ENCODE assay signal across 8 mouse cellular contexts in genomic region chr11:116101931-116102381, GRCm38 (mm10). TPM values are rescaled to one million over a fixed set of nuclear protein-coding genes. Genes with fewer than 3 reads are reported as not detected.
DNase-seq lines count a peak whose midpoint lies in the region; ATAC-seq and TF ChIP-seq lines count a peak whose summit lies in the region.

No protein-coding gene starts in this region.

- no peak overlapping the region for H3K4me3 ChIP-seq in neural tube, embryonic 11.5 days (ENCODE audit: low read depth, low read length)
- H3K4me3 ChIP-seq in forebrain, postnatal 0 days (ENCODE audit: low read depth, low read length), result no peak overlapping the region
- no peak overlapping the region for H3K4me3 ChIP-seq in hindbrain, embryonic 14.5 days (replicated peaks; ENCODE audit: low read length)
- H3K4me3 ChIP-seq in liver, embryonic 13.5 days (replicated peaks), result no peak overlapping the region
- H3K4me3 ChIP-seq in stomach, embryonic 14.5 days (ENCODE audit: low read depth, low read length), result no peak overlapping the region

- no peaks in the 10 kb centered on the region for H3K9me3 ChIP-seq in neural tube, embryonic 11.5 days (ENCODE audit: control insufficient read depth, low read length)
- no peaks in the 10 kb centered on the region for H3K9me3 ChIP-seq in forebrain, postnatal 0 days (ENCODE audit: low read length)
- no peaks in the 10 kb centered on the region for H3K9me3 ChIP-seq in hindbrain, embryonic 14.5 days (ENCODE audit: control insufficient read depth, low read length)
- no peaks in the 10 kb centered on the region for H3K9me3 ChIP-seq in liver, embryonic 13.5 days (replicated peaks)
- H3K9me3 ChIP-seq in stomach, embryonic 14.5 days (ENCODE audit: control insufficient read depth, low read depth, low read length), result no peaks in the 10 kb centered on the region

- H3K27ac ChIP-seq in neural tube, embryonic 11.5 days (ENCODE audit: low read depth, low read length), result 0 out of 2 replicates have a peak overlapping the region, but pooled peaks have one; percentile 41
- H3K27ac ChIP-seq in forebrain, postnatal 0 days (ENCODE audit: low read depth, low read length), result peak overlapping the region; percentile 69
- peak overlapping the region; percentile 76 for H3K27ac ChIP-seq in hindbrain, embryonic 14.5 days
- peak overlapping the region; percentile 65 for H3K27ac ChIP-seq in liver, embryonic 13.5 days
- peak overlapping the region; percentile 94 for H3K27ac ChIP-seq in stomach, embryonic 14.5 days (ENCODE audit: low read length)

- DNase-seq in neural tube, embryonic 11.5 days (ENCODE audit: low spot score), result peak; percentile 24
- DNase-seq in neural tube, embryonic 10.5 days (ENCODE audit: extremely low spot score, low spot score), result no peak
- DNase-seq in forebrain, postnatal 0 days, result peak; percentile 46
- peak; percentile 57 for DNase-seq in hindbrain, embryonic 14.5 days (ENCODE audit: low spot score)
- no peak for DNase-seq in liver, embryonic 13.5 days
- no peak for DNase-seq in adrenal gland, adult 8-10 months
- DNase-seq in cerebellum, adult 11 months, result no peak

- H3K4me1 ChIP-seq in neural tube, embryonic 11.5 days (ENCODE audit: control insufficient read depth, insufficient read depth, low read length), result peaks cover 14% of the 10 kb centered on the region
- H3K4me1 ChIP-seq in forebrain, postnatal 0 days (ENCODE audit: insufficient read depth), result no peaks in the 10 kb centered on the region
- H3K4me1 ChIP-seq in hindbrain, embryonic 14.5 days (replicated peaks; ENCODE audit: control insufficient read depth, insufficient read depth, low read length), result peaks cover 19% of the 10 kb centered on the region
- H3K4me1 ChIP-seq in liver, embryonic 13.5 days (replicated peaks), result peaks cover 84% of the 10 kb centered on the region
- peaks cover 66% of the 10 kb centered on the region for H3K4me1 ChIP-seq in stomach, embryonic 14.5 days (ENCODE audit: control insufficient read depth, insufficient read depth, low read length)

- peaks cover 15% of the 10 kb centered on the region for H3K27me3 ChIP-seq in neural tube, embryonic 11.5 days (ENCODE audit: control insufficient read depth, insufficient read depth, low read length)
- peaks cover 12% of the 10 kb centered on the region; the same call in 1 of the 2 replicates for H3K27me3 ChIP-seq in forebrain, postnatal 0 days (ENCODE audit: insufficient read depth, low read length)
- peaks cover 16% of the 10 kb centered on the region for H3K27me3 ChIP-seq in hindbrain, embryonic 14.5 days (ENCODE audit: control insufficient read depth, insufficient read depth, low read length)
- H3K27me3 ChIP-seq in liver, embryonic 13.5 days, result peaks cover 16% of the 10 kb centered on the region
- 0 out of 2 replicates have a peak, but pooled peaks cover 2% of the 10 kb centered on the region for H3K27me3 ChIP-seq in stomach, embryonic 14.5 days (ENCODE audit: control insufficient read depth, insufficient read depth, low read length)

- TF ChIP-seq CTCF in forebrain, postnatal 0 days (IDR thresholded peaks at IDR 0.05; ENCODE audit: low read depth), result no peak

- H3K36me3 ChIP-seq in neural tube, embryonic 11.5 days (ENCODE audit: control insufficient read depth, insufficient read depth, low read length), result no peaks in the 10 kb centered on the region
- no peaks in the 10 kb centered on the region for H3K36me3 ChIP-seq in forebrain, postnatal 0 days (ENCODE audit: insufficient read depth)
- no peaks in the 10 kb centered on the region for H3K36me3 ChIP-seq in hindbrain, embryonic 14.5 days (replicated peaks; ENCODE audit: control insufficient read depth, insufficient read depth)
- no peaks in the 10 kb centered on the region for H3K36me3 ChIP-seq in liver, embryonic 13.5 days
- no peaks in the 10 kb centered on the region for H3K36me3 ChIP-seq in stomach, embryonic 14.5 days (ENCODE audit: control insufficient read depth, insufficient read depth, low read length)

- H3K9ac ChIP-seq in neural tube, embryonic 11.5 days (ENCODE audit: low read length), result no peak overlapping the region
- no peak overlapping the region for H3K9ac ChIP-seq in forebrain, postnatal 0 days
- H3K9ac ChIP-seq in hindbrain, embryonic 14.5 days, result no peak overlapping the region
- H3K9ac ChIP-seq in liver, embryonic 13.5 days, result peak overlapping the region; percentile 52
- no peak overlapping the region; the same call in 1 of the 2 replicates for H3K9ac ChIP-seq in stomach, embryonic 14.5 days (replicated peaks; ENCODE audit: low read depth, low read length)

- H3K4me2 ChIP-seq in neural tube, embryonic 11.5 days (ENCODE audit: low read depth), result no peak overlapping the region
- H3K4me2 ChIP-seq in forebrain, postnatal 0 days (ENCODE audit: low read depth), result no peak overlapping the region
- H3K4me2 ChIP-seq in hindbrain, embryonic 14.5 days (replicated peaks), result no peak overlapping the region
- peak overlapping the region; percentile 24 for H3K4me2 ChIP-seq in liver, embryonic 13.5 days
- H3K4me2 ChIP-seq in stomach, embryonic 14.5 days (replicated peaks; ENCODE audit: low read depth, low read length), result peak overlapping the region; percentile 17

- ATAC-seq in neural tube, embryonic 11.5 days (ENCODE audit: insufficient read depth, low FRiP score, low TSS enrichment), result no peak
- peak; percentile 91 for ATAC-seq in forebrain, postnatal 0 days
- ATAC-seq in hindbrain, embryonic 14.5 days (ENCODE audit: low FRiP score), result peak; percentile 78
- peak; percentile 21; the same call in 1 of the 2 replicates for ATAC-seq in liver, embryonic 13.5 days (ENCODE audit: low read depth)
- ATAC-seq in stomach, embryonic 14.5 days (ENCODE audit: insufficient number of reproducible peaks, insufficient read depth, low FRiP score, low read depth), result peak; percentile 38; the same call in 1 of the 2 replicates

- WGBS in neural tube, embryonic 11.5 days, result 52% methylated on average over 11 of the region's 11 CpGs
- 8% methylated on average over 11 of the region's 11 CpGs for WGBS in forebrain, postnatal 0 days
- 32% methylated on average over 11 of the region's 11 CpGs for WGBS in hindbrain, embryonic 14.5 days
- WGBS in liver, embryonic 13.5 days (ENCODE audit: insufficient replicate concordance), result 29% methylated on average over 11 of the region's 11 CpGs
- 28% methylated on average over 11 of the region's 11 CpGs for WGBS in stomach, embryonic 14.5 days

RNA-seq across cellular contexts. Expression of gene Wbp2, which starts 15.2 kb away (rescaled TPM):
- 95.3 and 105 TPM in 2 replicates for polyA plus RNA-seq in neural tube, embryonic 11.5 days (2014; fragmentation: Nextera tagmentation; extraction: Ambion mirVana)
- total RNA-seq in forebrain, postnatal 0 days (2014; rRNA removed), result 94.7 and 130 TPM in 2 replicates
- 281 and 287 TPM in 2 replicates for polyA plus RNA-seq in forebrain, postnatal 0 days (2015; fragmentation: Nextera tagmentation; extraction: Ambion mirVana)
- 164 and 183 TPM in 2 replicates for polyA plus RNA-seq in hindbrain, embryonic 14.5 days (2014; fragmentation: Nextera tagmentation; extraction: Ambion mirVana)
- polyA plus RNA-seq in liver, embryonic 13.5 days (2015; fragmentation: Nextera tagmentation; extraction: Ambion mirVana), result 58.9 and 81.2 TPM in 2 replicates
- polyA plus RNA-seq in stomach, embryonic 14.5 days (2014; fragmentation: Nextera tagmentation; extraction: Ambion mirVana), result 74.0 and 82.4 TPM in 2 replicates
- 100 to 1,000 TPM; 194 to 199 (median 196) TPM for total RNA-seq in adrenal gland, adult 8-10 months (2022)

RNA-seq across cellular contexts. Expression of gene Unc13d, which starts 24.2 kb away (rescaled TPM):
- 1.3 and 1.5 TPM in 2 replicates for polyA plus RNA-seq in neural tube, embryonic 11.5 days (2014; fragmentation: Nextera tagmentation; extraction: Ambion mirVana)
- total RNA-seq in forebrain, postnatal 0 days (2014; rRNA removed), result 0.46 and 0.86 TPM in 2 replicates
- polyA plus RNA-seq in forebrain, postnatal 0 days (2015; fragmentation: Nextera tagmentation; extraction: Ambion mirVana), result 0.29 and 0.58 TPM in 2 replicates
- 0.75 and 0.83 TPM in 2 replicates for polyA plus RNA-seq in hindbrain, embryonic 14.5 days (2014; fragmentation: Nextera tagmentation; extraction: Ambion mirVana)
- polyA plus RNA-seq in liver, embryonic 13.5 days (2015; fragmentation: Nextera tagmentation; extraction: Ambion mirVana), result 31.6 and 32.7 TPM in 2 replicates
- 3.7 and 4.7 TPM in 2 replicates for polyA plus RNA-seq in stomach, embryonic 14.5 days (2014; fragmentation: Nextera tagmentation; extraction: Ambion mirVana)
- 1 to 10 TPM in 3 of 4 experiments, under 1 TPM in 1; 0.75 to 1.6 (median 1.4) TPM for total RNA-seq in adrenal gland, adult 8-10 months (2022)

RNA-seq across cellular contexts. Expression of gene Trim47, which starts 25.1 kb away (rescaled TPM):
- 3.2 and 3.3 TPM in 2 replicates for polyA plus RNA-seq in neural tube, embryonic 11.5 days (2014; fragmentation: Nextera tagmentation; extraction: Ambion mirVana)
- total RNA-seq in forebrain, postnatal 0 days (2014; rRNA removed), result 10.5 and 13.0 TPM in 2 replicates
- 6.6 and 7.8 TPM in 2 replicates for polyA plus RNA-seq in forebrain, postnatal 0 days (2015; fragmentation: Nextera tagmentation; extraction: Ambion mirVana)
- 9.4 and 10.6 TPM in 2 replicates for polyA plus RNA-seq in hindbrain, embryonic 14.5 days (2014; fragmentation: Nextera tagmentation; extraction: Ambion mirVana)
- polyA plus RNA-seq in liver, embryonic 13.5 days (2015; fragmentation: Nextera tagmentation; extraction: Ambion mirVana), result 3.7 and 4.0 TPM in 2 replicates
- 12.2 and 17.3 TPM in 2 replicates for polyA plus RNA-seq in stomach, embryonic 14.5 days (2014; fragmentation: Nextera tagmentation; extraction: Ambion mirVana)
- total RNA-seq in adrenal gland, adult 8-10 months (2022), result 10 to 100 TPM; 11.1 to 20.4 (median 16.4) TPM

RNA-seq across cellular contexts. Expression of gene Trim65, which starts 29.0 kb away (rescaled TPM):
- 1.6 TPM in 2 replicates for polyA plus RNA-seq in neural tube, embryonic 11.5 days (2014; fragmentation: Nextera tagmentation; extraction: Ambion mirVana)
- total RNA-seq in forebrain, postnatal 0 days (2014; rRNA removed), result 4.2 and 5.0 TPM in 2 replicates
- 1.2 and 1.9 TPM in 2 replicates for polyA plus RNA-seq in forebrain, postnatal 0 days (2015; fragmentation: Nextera tagmentation; extraction: Ambion mirVana)
- polyA plus RNA-seq in hindbrain, embryonic 14.5 days (2014; fragmentation: Nextera tagmentation; extraction: Ambion mirVana), result 2.7 and 2.9 TPM in 2 replicates
- 1.1 and 1.4 TPM in 2 replicates for polyA plus RNA-seq in liver, embryonic 13.5 days (2015; fragmentation: Nextera tagmentation; extraction: Ambion mirVana)
- polyA plus RNA-seq in stomach, embryonic 14.5 days (2014; fragmentation: Nextera tagmentation; extraction: Ambion mirVana), result 5.0 and 6.4 TPM in 2 replicates
- 10 to 100 TPM in 3 of 4 experiments, 1 to 10 TPM in 1; 9.6 to 13.7 (median 13.1) TPM for total RNA-seq in adrenal gland, adult 8-10 months (2022)

RNA-seq across cellular contexts. Expression of gene Mrpl38, which starts 36.7 kb away (rescaled TPM):
- 99.8 and 102 TPM in 2 replicates for polyA plus RNA-seq in neural tube, embryonic 11.5 days (2014; fragmentation: Nextera tagmentation; extraction: Ambion mirVana)
- 56.7 and 67.8 TPM in 2 replicates for total RNA-seq in forebrain, postnatal 0 days (2014; rRNA removed)
- 60.7 and 63.6 TPM in 2 replicates for polyA plus RNA-seq in forebrain, postnatal 0 days (2015; fragmentation: Nextera tagmentation; extraction: Ambion mirVana)
- polyA plus RNA-seq in hindbrain, embryonic 14.5 days (2014; fragmentation: Nextera tagmentation; extraction: Ambion mirVana), result 79.4 and 83.1 TPM in 2 replicates
- polyA plus RNA-seq in liver, embryonic 13.5 days (2015; fragmentation: Nextera tagmentation; extraction: Ambion mirVana), result 66.6 and 70.9 TPM in 2 replicates
- polyA plus RNA-seq in stomach, embryonic 14.5 days (2014; fragmentation: Nextera tagmentation; extraction: Ambion mirVana), result 93.9 and 94.2 TPM in 2 replicates
- 100 to 1,000 TPM in 3 of 4 experiments, 10 to 100 TPM in 1; 97.5 to 112 (median 107) TPM for total RNA-seq in adrenal gland, adult 8-10 months (2022)

Comparison
In these comparisons a context has a peak if more than half of its experiments do, and no peak if none do; other contexts are left out.
1. DNase-seq: peak in neural tube, embryonic 11.5 days (single experiment), forebrain, postnatal 0 days (single experiment) and hindbrain, embryonic 14.5 days (single experiment); none in neural tube, embryonic 10.5 days (single experiment), liver, embryonic 13.5 days (single experiment), adrenal gland, adult 8-10 months (single experiment) and cerebellum, adult 11 months (single experiment).
2. H3K27ac ChIP-seq: peak in every context shown above with its lines; median percentile 94 in stomach, embryonic 14.5 days; 76 in hindbrain, embryonic 14.5 days; 69 in forebrain, postnatal 0 days; 65 in liver, embryonic 13.5 days; 41 in neural tube, embryonic 11.5 days.
3. H3K4me2 ChIP-seq: peak in liver, embryonic 13.5 days (single experiment) and stomach, embryonic 14.5 days (single experiment); none in neural tube, embryonic 11.5 days (single experiment), forebrain, postnatal 0 days (single experiment) and hindbrain, embryonic 14.5 days (single experiment).